Mouse (Mus musculus): Measurements from ENCODE around the gene Lzic.
A peak's percentile ranks its signal among the peaks of the same experiment; 100 is the strongest.
"Not testable (repeated sequence)": the region's sequence is repeated elsewhere in the genome, so short reads cannot be mapped to it uniquely, and the experiment has no call there.

Lzic gene

DNA sequence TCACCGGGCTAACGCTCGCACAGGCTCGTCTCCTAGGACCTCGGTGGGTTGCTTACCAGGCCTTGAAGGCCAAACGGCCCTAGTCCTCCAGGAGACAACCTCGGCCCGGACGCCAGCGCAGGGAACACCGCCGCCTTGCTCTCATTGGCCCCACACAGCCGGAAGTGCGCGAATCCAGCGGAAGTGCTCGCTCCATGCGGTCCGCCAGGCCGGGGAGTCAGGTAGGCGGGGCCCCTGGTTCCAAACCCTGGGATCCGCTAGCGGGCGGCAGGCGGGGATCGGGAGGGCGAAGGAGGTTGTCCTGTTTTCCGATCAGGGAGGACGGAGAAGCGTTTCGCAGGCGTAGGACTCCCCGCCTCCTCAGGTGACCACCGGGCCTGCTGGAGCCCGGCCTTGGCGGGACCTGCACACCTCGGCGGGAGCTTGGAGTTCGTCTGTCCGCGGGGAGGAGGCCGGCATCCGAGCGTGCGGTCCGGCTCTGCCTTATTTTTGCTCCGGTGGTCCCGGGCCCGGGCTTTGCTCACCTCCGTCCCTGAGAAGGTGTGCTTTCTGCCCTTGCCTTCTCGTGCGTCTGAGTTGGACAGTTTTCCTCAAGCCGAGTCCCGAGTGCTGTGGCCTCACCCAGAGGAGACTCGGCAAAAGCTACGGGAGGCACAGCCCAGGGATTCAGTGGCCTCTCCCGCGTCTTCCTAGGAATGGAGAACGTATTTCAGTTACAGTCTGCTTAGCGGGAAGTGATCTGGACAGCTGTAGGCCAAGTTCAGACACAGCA, at the start of gene Lzic, which contains the start of gene Nmnat1:
TSS of gene Lzic (plus strand) at position 177 of the 772 bp plus-strand sequence.
TSS of gene Nmnat1 (minus strand) at position 150 of the 772 bp plus-strand sequence.
- DNase-seq, result peak; percentile 95

DNA sequence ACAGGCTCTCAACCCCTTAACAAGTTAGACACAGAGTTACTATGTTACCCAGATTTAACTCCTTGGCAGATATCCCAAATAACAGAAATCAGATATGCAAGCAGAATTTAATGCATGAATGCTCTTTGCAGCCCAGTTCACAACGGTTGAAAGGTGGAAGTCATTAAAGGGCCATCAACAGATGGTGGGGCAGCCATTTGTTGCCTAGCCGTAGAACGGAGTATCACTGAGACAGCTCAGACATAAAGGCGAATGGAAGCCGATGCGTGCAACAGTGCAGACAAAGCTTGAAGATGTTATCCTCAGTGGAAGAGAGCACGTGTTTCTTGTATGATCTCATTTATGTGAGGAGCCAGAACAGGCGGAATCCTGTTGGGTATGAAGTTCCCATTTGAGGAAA, 44.5 kb upstream of the Lzic start:
- peak; percentile 49 for DNase-seq

DNA sequence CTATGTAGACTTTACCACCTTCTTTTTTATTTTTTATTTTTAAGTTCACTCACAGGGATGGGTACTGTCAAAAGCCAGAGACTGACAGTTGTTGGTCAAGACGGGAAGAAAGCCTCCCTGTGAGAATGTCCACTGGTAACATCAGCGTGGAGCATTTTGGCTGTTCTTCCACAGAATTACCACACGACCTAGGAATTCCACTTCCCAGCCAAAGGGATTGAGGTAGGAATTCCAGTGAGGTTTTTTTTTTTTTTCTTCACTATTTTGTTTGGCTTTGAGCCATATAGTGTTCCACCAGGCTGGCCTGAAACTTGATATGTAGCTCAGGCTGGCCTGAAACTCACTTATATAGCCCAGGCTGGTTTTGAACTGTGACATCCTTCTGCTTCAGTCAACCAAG, 42.6 kb upstream of the Lzic start:
- no peak for DNase-seq

DNA sequence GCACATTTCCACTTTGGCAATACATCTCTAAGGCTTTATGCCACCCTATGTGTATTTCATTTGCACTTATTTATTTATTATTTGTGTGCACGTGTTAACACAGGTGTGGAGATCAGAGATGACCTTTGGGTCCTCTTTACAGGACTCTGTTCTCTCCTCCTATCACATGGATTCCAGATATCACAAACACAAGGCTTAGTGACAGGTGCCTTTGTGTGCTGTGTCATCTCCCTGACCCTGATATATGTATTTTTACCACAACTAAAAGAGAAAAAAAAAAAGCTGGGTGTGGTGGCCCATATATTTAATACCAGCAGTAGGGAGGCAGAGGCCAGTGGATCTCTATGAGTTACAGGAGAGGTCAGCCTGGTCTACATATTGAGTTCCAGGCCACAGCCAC, 40.6 kb upstream of the Lzic start:
- DNase-seq, result no peak

DNA sequence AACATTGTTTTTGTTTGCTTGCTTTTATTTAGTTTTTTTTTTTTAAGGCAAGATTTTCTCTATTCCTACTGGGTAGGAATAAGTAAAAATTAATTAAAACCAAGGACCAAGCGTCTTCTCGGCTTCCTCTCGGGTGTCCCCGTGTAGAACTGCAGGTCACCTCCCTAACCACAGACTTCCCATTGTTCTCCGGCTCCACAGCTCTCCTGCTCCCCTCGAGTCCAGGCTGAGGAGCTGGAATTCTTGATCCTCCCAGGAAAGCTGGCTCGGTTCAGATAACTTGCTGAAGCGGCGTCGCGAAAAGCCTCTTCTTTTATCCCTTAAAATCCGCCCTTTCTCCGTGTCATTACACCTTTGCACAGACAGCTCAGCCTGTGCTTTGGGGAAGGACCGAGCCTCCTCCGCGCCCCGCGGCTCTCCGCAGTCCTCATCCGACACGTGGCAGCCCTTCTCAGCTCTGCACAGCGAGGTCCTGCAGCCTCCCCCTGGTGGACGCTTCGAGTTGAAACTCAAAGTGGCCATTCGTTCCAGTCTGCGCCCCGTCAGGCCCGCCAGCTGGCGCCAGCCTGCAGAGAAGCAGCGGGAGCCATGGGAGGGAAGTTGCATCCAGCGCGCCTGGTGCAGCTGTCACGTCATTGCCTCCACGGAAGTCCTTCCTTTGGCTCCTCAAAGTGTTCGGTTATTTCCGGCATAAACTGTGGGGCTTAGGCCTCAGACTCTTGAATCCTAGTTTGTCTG, 39.9 kb upstream of the Lzic start:
- DNase-seq, result peak; percentile 92

DNA sequence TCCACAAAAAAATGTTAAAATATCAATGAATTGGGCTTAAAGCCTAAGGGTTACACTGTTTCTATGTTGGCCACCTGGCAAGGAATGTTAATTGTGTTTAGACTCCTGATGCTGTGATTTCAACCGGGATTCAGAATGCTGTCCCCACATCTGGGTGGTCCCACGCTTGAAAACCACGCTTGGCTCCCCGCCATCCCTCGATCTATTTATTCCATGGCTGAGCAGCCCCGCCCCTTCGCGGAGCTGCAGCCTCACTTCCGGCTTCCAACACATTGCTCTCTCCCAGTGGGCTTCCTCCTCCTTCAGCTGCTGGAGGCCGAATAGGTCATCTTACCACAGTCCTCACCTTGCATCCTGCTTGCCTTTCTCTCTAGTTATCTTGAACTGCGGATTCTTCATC, 39.2 kb upstream of the Lzic start:
- no peak for DNase-seq

DNA sequence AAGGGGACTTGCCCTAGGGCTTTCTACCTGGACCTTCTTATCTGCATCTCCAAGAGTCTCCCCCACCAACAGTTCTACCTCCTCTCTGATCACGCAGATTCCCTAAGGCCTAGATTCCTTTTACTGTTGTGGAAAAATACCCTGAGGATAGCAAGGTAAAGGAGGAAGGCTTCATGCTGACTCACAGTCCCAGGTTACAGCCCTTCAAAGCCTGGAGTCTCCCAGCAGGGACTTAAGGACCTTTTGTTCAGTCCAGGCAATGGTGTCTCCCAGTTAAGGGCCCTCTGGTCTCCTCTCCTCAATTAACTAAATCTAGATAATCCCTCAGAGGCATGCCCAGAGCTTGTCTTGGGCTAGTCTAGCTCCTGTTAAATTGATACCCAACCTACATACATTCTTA, 38.7 kb upstream of the Lzic start:
- DNase-seq, result no peak

DNA sequence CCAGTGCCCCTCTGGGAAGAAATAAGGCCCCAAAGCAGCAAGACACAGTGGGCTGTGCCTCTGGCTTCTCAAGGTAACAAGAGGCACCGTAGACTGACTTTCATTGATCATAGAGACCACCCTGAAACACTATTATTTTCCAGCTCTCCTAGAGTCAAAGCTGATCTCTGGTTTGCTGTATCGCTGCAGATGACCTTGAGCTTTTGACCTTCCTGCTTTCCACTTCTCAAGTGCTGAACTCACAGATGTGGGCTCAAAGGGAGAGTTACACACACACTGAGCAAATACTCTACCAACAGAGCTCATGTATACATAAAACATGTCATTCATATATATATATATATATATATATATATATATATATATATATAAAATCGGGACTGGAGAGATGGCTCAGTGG, 34.4 kb upstream of the Lzic start:
- DNase-seq, result no peak

DNA sequence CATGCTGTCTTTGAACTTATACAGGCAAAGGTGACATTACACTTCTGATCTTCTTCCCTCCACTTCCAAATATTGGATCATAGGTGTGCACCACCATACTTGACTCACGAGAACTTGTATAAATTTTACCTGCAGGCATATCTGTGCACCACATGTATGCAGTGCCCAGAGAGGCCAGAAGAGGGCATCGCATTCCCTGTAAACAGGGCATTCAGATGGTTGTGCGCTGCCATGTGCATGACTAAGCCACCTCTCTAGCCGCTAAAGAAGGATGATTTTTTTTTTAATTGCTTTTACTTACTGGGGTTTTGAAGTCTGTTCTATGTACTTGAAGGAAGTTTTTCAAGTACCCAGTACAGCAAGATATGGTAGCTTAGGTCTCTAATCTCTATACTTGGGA, 31.4 kb upstream of the Lzic start:
- peak; percentile 60 for DNase-seq

DNA sequence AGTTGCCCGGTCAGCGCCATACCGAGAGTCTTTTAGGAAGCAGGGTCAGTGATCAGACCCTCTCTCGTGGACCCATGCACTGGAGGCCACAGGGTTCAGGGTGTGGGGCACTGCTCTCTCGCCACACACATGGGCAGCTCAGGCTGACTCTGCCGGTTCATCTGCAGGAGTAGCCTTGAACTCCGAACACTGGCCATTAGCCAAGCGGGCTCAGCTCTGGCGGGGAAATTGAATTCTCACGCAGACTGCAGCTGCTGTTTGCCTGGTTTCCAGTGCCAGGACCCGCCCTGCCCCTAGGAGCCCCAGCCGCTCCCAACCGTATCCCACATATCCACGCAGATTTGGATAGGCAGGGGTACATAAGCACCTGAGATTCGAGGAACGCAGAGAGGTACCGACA, 30.8 kb upstream of the Lzic start:
- no peak for DNase-seq

DNA sequence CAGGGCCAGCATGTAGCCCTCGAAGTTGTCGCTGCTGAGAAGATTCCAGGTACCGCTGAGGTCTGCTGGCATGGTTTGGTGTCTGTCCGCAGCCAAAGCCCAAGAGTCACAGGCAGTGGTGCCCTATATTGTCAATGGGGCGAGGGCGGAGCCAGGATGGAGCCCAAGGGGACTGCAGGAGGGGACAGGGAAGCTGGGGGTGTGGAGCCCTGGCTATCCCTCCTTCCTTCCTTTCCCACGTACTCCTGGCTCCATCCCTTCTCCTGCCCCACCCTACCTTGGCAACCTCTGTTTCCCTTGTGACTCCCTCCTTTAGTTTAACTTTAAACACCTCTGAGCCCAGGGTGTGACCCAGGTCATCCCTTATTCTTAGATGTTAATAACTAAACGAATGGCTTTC, 30.1 kb upstream of the Lzic start, which contains the start of gene Rbp7:
TSS of gene Rbp7 (minus strand) at position 100 of the 400 bp plus-strand sequence.
- peak; percentile 51 for DNase-seq

DNA sequence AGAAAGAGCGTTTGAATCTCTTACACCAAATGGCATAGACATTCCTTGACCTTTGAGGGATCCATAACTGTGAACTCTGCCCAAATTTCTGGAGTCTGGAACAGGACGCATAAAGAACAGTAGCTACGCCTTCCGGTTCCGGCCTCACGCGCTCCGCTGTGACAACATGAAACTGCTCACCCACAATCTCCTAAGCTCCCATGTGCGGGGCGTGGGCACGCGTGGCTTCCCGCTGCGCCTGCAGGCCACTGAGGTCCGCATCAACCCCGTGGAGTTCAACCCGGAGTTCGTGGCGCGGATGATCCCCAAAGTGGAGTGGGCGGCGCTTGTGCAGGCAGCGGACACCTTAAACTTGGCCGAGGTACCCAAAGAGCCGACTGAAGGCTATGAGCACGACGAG, 27.9 kb upstream of the Lzic start:
- DNase-seq, result not testable (repeated sequence)

DNA sequence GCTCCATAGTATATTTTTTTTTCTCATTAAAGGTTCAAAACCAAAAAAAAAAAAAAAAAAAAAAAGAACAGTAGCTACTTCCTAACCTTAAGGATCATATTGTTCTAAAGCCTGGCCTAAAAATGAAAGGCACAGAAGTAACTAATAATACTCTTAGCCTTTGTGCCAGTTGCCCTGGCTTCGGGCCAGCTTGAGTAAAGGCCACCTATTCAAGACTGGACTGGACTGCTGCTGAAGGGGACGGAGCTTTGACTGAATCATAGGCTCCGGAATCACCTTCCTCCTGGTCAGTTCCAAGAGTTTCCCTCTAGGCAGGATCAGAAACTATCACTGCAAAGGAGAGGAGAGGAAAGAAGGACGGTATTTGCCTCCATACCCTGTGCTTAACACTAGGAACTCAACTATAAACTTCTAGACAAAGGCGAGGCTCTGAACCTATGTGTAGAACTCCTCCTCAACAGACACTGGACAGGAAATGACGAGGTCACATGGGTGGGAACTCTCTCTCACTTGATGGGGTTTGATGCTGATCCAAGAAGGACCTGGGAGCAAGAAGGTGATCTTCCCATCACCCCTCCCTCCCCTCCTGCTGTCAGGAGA, 27.1 kb upstream of the Lzic start:
- peak; percentile 75 for DNase-seq

DNA sequence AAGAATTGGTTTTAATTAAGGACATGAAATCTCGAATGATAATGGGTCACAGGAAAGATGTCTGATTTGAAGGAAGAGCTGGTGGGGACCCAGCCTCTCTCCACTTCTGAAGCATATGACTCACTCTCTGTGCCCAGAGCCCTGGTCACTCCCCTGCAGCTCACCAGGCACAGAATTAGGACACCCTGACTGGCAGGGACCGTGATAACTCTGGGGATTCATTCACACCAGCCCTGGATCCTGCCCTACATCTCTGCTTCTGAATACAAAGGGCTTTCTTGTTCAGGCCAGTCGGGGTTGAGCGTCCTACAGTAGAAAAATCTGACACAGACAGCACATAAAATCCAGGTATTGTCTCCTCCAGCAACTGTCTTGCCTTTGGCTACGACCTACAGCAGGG, 26.5 kb upstream of the Lzic start:
- no peak for DNase-seq

DNA sequence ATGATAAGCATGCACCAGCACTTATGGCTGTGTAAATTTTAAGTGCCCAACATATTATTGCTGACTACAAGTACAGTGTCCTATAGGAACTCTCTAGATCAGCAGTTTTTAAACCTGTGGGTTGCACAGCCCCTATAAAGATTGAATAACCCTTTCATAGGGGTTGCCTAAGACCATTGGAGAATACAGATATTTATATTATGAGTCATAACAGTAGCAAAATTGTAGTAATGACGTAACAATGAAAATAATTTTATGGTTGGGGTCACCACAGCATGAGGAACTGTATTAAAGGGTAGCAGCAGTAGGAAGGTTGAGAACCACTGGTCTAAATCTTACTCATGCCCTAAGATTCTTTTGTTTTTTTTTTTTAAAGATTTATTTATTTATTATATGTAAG, 25.6 kb upstream of the Lzic start:
- DNase-seq, result no peak

DNA sequence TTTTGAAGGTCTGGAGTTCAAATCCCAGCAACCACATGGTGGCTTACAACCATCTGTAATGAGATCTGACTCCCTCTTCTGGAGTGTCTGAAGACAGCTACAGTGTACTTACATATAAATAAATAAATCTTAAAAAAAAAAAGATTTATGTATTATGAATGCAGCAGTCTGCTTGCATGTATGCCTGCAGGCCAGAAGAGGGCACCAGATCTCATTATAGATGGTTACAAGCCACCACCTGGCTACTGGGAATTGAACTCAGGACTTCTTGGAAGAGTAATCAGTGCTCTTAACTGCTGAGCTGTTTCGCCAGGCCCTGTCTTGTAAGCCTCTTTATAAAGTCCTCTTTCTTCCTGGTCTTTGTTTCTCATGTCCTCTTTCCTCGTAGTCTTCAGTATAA, 24.6 kb upstream of the Lzic start:
- not testable (repeated sequence) for DNase-seq

DNA sequence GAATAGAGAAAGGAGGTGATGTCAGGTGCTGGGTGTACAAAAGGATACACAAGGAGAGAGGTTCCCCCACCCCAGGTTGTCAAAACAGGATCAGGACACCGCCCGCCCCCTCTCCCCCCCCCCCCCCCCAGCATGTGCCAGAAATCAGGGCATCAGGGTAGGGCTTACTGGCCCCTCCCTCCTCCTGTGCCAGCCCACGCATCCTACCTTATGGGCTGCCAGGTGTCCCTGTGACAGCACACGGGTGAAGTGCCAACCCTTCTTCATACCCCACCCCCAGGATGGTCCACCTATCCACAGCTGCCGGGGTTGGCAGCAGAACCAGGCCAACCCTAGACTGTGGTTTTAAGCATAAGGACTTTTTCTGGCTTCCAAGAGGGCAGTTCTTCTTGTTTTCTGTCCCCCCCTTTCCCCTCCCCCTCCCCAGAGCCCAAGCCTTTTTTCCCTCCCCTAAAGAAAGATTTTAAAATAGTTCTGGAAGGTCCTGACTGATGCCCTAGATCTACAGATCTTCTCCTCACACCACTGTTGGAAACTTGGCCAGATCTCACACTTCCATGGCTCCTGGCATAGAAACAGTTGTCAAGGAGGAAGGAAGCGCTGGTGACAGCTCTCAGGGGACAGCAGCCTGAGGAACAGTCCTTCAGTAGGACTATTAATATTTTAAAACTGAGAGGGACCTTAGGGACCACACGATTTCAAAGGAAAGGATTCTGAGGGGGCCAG, 23.3 kb upstream of the Lzic start:
- no peak for DNase-seq

DNA sequence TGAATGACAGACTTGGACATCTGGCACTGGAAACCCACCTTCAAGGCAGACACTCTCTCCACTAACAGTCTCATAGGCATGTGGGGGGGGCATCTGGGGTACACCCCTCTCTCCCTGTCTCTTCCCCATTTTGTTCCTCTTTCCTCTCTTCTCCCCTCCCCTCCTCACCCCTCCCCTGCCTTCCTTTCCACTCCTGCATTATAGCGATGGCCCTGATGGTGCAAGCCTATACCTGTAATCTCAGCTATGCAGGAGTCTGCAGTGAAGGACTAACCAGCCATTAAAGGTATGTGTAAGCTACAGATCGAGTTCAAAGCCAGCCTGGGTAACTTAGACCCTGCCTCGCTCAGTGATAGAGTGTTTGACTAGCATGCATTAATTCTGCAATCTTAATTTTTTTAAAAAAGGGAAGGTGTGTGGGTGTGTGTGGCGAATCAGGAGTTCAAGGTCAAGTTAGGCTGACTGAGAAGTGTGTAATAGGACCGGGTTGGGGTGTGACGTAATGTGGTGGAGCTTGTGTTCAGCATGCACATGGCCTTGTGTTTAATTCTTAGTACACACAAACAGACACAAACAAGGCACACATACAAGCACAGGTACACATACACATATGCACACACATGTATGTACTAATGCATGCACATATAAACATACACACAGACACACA, 22.6 kb upstream of the Lzic start:
- DNase-seq, result no peak

DNA sequence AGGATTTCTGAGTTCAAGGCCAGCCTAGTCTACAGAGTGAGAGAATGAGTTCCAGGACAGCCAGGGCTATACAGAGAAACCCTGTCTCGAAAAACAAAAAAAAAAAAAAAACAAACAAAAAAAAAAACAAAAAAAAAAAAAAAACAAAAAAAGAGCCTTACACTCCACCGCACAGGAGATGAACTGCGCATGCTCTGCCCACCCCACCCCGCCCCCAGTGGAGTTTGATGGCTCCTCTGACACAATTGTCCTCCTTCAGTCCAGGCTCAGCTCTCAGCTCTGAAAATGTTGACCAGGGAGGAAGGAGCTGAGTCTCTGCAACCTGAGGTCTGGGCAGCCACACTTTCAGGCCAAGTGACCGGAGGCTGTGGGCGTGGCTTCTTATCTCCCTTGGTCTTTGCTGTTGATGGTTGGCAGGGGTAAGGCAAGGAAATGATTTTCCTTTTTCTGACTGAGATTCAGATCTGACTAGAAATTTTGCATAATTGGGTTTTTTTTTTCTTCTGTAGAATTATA, 21.5 kb upstream of the Lzic start:
- no peak for DNase-seq

DNA sequence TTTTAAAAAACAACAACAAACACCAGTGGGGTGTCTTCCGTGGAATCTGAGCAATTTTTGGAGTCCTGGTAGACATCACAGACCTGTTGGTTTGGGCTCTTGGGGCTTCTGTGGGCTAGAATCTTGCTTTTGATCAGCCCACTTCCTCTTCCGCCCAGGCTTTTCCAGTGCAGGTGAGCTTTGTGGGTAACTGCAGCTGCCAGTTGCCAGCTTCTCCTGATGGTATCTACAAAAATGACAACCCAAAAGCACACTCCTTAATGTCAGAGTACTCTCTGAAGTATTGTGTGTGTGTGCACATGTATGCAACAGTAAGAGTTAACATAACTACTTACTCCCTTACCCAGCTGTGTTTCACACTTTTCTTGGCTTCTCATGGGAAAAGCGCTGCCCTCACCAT, 15.5 kb upstream of the Lzic start:
- no peak for DNase-seq

DNA sequence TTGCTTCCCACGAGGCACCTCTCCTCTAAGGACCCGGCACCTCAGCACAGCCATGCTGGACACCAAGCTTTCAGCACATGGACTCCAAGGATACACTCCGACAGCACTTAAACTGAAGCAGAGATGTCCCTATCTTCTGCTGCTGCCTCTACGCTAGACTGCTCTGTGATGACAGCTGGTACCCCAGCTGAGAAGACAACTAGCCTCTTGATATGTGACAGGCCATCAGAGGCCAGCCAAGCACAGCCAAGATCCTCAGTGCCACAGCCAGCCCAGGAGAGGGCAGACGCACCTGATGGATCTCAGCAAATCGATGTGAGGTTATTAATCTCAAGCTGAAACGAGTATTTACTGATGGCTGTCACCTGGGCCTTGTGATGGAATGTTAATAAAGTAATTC, 9.9 kb upstream of the Lzic start:
- DNase-seq, result no peak

DNA sequence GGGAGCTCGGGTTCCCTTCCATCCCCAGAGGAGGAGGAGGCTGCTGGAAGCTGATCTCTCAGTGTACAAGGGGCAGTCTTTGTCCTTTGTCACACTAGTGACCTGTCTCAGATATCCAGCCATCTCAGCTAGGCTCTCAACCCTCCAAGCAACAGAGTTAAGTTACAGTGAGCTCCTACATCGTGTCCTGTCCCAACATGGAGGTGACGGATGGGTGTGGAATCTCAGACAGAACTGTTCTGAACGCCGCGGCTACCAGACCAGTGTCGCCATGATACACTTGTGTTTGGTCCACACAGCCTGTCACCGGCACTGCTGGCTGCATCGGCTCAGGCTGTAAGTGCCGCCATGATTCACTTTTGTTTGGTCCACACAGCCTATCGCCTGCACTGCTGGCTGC, 8.0 kb upstream of the Lzic start, which contains the start of gene Tmem274:
TSS of gene Tmem274 (plus strand) at position 301 of the 400 bp plus-strand sequence.
- DNase-seq, result no peak

Measured in kidney, adult 9 months (tissue).